Mouse (Mus musculus): Measurements from ENCODE around the gene Actr6. TPM values are rescaled to one million over a fixed set of nuclear protein-coding genes. Genes with fewer than 3 reads are reported as not detected.
"Not testable (repeated sequence)": the region's sequence is repeated elsewhere in the genome, so short reads cannot be mapped to it uniquely, and the experiment has no call there.

Gene Actr6
- polyA plus RNA-seq, 1 experiment from 2014 or later: 55.6 TPM

DNA sequence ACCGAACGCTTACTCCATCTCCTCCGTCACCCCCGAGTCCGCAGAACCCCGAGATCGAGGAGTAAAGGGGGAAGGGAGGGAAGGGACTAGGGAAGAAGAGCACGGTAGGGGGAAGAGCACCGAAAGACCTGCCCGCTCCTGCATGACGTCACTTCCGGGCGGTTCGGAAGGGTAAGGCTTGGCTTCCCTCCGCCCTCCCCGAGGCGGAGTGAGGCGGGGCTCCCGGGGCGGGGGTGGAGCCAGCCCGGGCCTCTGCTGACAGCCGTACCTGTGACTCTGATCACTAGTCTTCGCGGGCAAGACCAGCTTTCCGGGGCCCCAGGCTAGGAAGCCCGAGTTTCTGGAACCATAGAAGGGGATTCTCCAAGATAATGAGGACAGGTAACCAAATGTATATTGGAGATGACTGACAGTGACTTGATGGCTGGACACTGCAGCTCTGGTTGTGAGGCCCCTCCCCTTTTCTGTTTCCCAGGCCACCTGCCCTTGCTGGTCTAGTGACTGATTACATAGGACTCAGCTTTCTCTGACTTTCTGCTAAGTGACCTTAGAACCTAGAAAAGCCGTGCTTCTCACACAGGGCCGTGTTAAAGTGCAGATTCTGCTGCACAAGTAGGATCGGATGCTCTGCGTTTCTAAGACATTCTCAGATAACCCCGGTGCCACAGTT, 45.8 kb downstream of the Actr6 start, which contains the start of gene Scyl2:
Gene Scyl2 (minus strand): TSS at position 147 of the 670 bp plus-strand sequence.
- Histone ChIP-seq H3K4me1 (peaks cover 22% of the 10 kb centered on the region), H3K4me3 (peak within 1 kb of the TSS; percentile 94), H3K36me3 (replicated peaks) (no peaks in the 10 kb centered on the region), H3K27ac (peak within 1 kb of the TSS; percentile 80), H3K27me3 (replicated peaks) (no peaks in the 10 kb centered on the region), H3K9ac (peak within 1 kb of the TSS; percentile 89), H3K4me2 (peak within 1 kb of the TSS; percentile 55), H3K9me3 (no peaks in the 10 kb centered on the region)
- peak; percentile 99 for ATAC-seq (replicated peaks)
- WGBS: 5% methylated on average over 31 of the region's 31 CpGs

DNA sequence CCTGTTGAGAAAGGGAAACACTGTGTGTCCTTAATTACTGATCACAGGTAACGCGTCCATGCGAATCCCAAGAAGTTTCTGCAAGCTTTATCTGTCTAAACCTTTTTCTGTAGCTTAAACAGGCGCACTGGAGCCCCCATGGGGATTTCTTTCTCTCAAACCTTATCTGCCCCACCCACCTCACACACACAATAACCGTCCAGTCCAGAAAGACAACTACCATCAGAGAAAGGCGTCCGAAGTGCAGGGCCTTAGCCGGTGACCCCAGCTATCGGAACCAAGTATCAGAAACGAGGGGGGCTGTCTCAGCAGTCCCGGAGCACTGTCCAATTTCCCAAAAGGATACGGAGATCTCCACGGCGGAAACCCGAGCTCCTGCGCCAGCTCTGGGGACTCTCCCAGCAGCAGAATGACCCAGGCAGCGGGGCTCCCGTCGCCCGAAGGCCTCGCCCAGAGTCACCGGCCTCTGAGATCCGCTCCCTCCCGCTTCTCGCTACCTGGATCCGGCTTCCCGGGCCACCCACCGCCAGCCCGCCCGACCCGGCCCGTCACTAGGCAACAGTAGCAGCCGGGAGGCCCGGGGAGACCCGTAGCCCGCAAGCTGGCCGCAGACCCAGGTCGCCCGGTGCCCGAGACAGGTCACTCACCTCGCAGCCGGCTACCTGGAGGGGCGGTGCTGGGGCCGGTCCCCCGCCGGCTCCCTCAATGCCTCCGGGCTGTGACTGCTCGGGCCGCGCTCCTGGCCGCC, 46.5 kb downstream of the Actr6 start:
- ATAC-seq (replicated peaks): peak; percentile 83
- WGBS: 1% methylated on average over 51 of the region's 51 CpGs
- Histone ChIP-seq H3K4me2 (peak overlapping the region; percentile 55), H3K27me3 (replicated peaks) (no peaks in the 10 kb centered on the region), H3K36me3 (replicated peaks) (no peaks in the 10 kb centered on the region), H3K27ac (peak overlapping the region; percentile 80), H3K9ac (peak overlapping the region; percentile 89), H3K9me3 (no peaks in the 10 kb centered on the region), H3K4me3 (peak overlapping the region; percentile 94), H3K4me1 (peaks cover 22% of the 10 kb centered on the region)

DNA sequence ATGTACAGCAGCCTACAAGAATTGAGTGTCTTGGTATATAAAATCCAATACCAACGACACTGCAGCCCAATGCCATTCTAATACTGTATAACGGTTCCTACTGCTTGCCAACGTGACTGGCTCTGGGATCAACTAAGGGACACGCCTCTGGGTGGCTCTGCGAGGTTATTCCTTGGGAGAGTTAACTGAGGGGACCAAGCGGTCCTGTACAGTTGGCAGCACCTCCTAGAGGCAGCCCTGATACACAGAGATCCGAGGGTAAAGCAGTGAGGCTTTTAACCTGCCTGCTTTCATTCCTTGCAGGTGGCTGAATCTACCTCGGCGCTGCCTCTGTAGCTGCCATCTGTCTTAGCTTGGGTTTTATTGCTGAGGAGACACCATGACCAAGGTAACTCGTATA, 49.1 kb downstream of the Actr6 start:
- Histone ChIP-seq H3K4me3 (no peak overlapping the region), H3K27me3 (replicated peaks) (no peaks in the 10 kb centered on the region), H3K4me1 (peaks cover 22% of the 10 kb centered on the region), H3K36me3 (replicated peaks) (no peaks in the 10 kb centered on the region), H3K27ac (no peak overlapping the region), H3K9ac (no peak overlapping the region), H3K9me3 (no peaks in the 10 kb centered on the region), H3K4me2 (no peak overlapping the region)
- WGBS: 77% methylated on average over 10 of the region's 10 CpGs
- ATAC-seq (replicated peaks): no peak

DNA sequence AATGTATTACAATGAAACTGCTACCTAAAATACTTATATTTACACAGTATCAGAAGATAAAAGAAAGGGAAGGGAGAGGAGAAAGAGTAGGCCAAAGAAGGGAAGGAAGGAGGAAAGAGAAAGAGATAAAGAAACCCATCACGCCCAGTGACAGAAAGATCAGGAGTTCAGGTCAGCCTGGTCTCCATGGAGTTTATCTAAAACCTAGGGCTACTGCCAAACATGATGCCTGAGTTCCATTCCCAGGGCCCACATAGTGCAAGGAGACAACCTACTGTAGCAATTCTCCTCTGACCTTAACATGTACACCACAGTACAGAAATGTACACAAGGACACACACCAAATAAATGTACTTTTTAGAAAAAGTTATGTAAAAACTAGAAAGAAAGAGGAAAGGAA, 49.9 kb downstream of the Actr6 start:
- Histone ChIP-seq H3K9ac (no peak overlapping the region), H3K4me3 (no peak overlapping the region), H3K4me1 (peaks cover 21% of the 10 kb centered on the region), H3K36me3 (replicated peaks) (no peaks in the 10 kb centered on the region), H3K4me2 (no peak overlapping the region), H3K27ac (no peak overlapping the region), H3K27me3 (replicated peaks) (no peaks in the 10 kb centered on the region), H3K9me3 (no peaks in the 10 kb centered on the region)
- no peak for ATAC-seq (replicated peaks)
- 93% methylated on average over 1 of the region's 1 CpGs for WGBS

DNA sequence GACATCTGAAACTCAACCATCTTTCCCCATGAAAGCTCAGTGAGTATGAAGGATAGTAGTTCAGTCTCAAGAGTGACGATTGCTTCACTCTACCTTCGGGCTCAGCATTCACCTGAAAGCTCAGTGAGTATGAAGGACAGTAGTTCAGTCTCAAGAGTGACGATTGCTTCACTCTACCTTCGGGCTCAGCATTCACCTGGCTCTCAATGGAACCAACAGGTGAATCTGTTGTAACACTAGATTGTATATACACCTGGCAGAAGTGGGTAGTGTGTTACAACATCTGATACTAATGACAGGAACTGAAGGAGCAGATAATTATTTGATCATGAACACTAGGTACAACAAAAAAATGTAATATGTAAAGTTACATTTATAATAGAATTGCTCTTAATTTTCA, 50.4 kb downstream of the Actr6 start:
- Histone ChIP-seq H3K4me3 (no peak overlapping the region), H3K27me3 (replicated peaks) (no peaks in the 10 kb centered on the region), H3K27ac (no peak overlapping the region), H3K9me3 (no peaks in the 10 kb centered on the region), H3K9ac (no peak overlapping the region), H3K4me2 (no peak overlapping the region), H3K36me3 (replicated peaks) (no peaks in the 10 kb centered on the region), H3K4me1 (peaks cover 17% of the 10 kb centered on the region)
- ATAC-seq (replicated peaks): no peak
- WGBS: 94% methylated on average over 4 of the region's 4 CpGs

DNA sequence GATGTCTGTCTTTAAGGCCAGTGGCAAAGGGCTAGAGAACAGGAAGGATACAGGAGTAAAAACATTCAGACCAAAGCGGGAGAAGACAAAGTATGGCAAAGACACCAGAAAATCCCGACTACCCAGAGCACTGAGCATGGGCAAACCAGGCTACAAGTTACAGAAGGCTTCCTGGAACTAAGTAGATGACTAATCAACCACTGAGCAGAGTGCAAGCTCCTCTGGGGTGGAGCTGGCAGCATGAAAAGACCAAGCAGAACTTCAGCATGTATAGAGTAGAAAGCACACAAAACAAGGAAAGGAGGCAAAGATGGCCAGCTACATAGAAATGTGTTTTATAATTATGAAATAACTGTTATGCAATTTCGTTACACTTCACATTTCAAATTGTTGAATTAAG, 51.6 kb downstream of the Actr6 start:
- no peak overlapping the region for H3K27ac ChIP-seq
- H3K36me3 ChIP-seq (replicated peaks): no peaks in the 10 kb centered on the region
- H3K4me1 ChIP-seq: peaks cover 14% of the 10 kb centered on the region
- H3K4me2 ChIP-seq: no peak overlapping the region
- 92% methylated on average over 3 of the region's 3 CpGs for WGBS
- ATAC-seq (replicated peaks): no peak
- H3K4me3 ChIP-seq: no peak overlapping the region
- H3K27me3 ChIP-seq (replicated peaks): no peaks in the 10 kb centered on the region
- no peak overlapping the region for H3K9ac ChIP-seq
- no peaks in the 10 kb centered on the region for H3K9me3 ChIP-seq

DNA sequence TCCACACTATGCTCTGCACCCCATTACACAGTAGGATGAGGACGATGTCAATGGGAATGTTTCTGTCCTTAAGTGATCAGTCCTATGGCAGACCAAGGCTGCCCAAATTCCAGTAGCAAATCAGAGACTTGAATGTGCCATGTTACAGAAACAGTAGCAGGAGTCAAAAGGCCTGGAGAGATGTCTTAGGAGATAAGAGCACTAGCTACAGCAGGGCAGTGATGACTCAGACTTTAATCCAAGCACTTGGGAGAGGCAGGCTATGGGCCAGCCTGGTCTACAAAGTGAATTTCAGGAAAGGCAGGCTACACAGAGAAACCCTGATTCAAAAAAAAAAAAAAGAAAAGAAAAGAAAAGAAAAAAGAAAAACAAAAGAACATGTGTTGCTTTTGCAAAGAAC, 52.6 kb downstream of the Actr6 start:
- no peak overlapping the region for H3K4me3 ChIP-seq
- H3K27me3 ChIP-seq (replicated peaks): no peaks in the 10 kb centered on the region
- H3K4me1 ChIP-seq: peaks cover 6% of the 10 kb centered on the region
- no peak for ATAC-seq (replicated peaks)
- WGBS: 93% methylated on average over 1 of the region's 1 CpGs
- no peaks in the 10 kb centered on the region for H3K9me3 ChIP-seq
- no peaks in the 10 kb centered on the region for H3K36me3 ChIP-seq (replicated peaks)
- no peak overlapping the region for H3K9ac ChIP-seq
- H3K27ac ChIP-seq: no peak overlapping the region
- no peak overlapping the region for H3K4me2 ChIP-seq

DNA sequence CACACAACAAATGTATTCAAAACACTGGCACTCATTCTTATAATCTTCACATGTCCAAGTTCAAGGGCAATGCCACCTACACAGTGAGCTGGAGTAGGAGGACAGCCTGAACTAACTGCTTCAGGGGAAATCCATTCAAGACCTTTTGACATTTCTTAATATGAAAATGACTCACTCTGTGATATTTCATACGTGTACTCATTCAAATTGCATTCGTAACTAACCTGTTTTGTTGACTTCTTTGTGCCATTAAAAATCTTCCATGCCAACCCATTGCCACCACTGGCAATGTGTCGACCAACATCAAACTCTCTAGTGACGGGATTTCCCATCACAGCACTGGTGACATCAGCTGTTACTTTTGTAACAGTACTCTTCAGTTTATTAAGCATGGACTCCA, 54.0 kb downstream of the Actr6 start:
- H3K4me1 ChIP-seq: no peaks in the 10 kb centered on the region
- no peaks in the 10 kb centered on the region for H3K36me3 ChIP-seq (replicated peaks)
- no peaks in the 10 kb centered on the region for H3K27me3 ChIP-seq (replicated peaks)
- WGBS: 95% methylated on average over 4 of the region's 4 CpGs
- H3K4me3 ChIP-seq: no peak overlapping the region
- H3K9me3 ChIP-seq: no peaks in the 10 kb centered on the region
- no peak overlapping the region for H3K27ac ChIP-seq
- H3K4me2 ChIP-seq: no peak overlapping the region
- no peak overlapping the region for H3K9ac ChIP-seq
- no peak for ATAC-seq (replicated peaks)

DNA sequence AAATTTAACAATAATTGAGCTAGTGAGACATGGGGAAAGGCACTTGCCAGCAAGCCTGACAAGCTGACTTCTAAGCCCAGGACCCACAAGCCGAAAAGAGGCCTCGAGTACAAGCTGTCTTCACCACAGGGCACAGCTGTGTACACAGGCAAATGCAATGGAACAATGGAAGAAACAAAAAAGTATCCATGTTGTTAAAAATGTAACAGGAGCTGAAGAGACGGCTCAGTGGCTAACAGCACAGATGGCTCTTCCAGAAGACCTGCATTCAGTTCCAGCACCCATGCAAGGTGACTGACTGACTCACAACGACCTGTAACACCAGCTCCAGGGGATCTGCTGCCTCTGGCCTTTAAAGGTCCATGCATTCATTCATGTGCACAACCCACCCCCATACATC, 55.5 kb downstream of the Actr6 start:
- H3K4me2 ChIP-seq: no peak overlapping the region
- H3K36me3 ChIP-seq (replicated peaks): no peaks in the 10 kb centered on the region
- no peak for ATAC-seq (replicated peaks)
- no peaks in the 10 kb centered on the region for H3K9me3 ChIP-seq
- H3K4me1 ChIP-seq: no peaks in the 10 kb centered on the region
- H3K27me3 ChIP-seq (replicated peaks): no peaks in the 10 kb centered on the region
- no peak overlapping the region for H3K27ac ChIP-seq
- WGBS: 54% methylated on average over 4 of the region's 4 CpGs
- H3K4me3 ChIP-seq: no peak overlapping the region
- no peak overlapping the region for H3K9ac ChIP-seq

DNA sequence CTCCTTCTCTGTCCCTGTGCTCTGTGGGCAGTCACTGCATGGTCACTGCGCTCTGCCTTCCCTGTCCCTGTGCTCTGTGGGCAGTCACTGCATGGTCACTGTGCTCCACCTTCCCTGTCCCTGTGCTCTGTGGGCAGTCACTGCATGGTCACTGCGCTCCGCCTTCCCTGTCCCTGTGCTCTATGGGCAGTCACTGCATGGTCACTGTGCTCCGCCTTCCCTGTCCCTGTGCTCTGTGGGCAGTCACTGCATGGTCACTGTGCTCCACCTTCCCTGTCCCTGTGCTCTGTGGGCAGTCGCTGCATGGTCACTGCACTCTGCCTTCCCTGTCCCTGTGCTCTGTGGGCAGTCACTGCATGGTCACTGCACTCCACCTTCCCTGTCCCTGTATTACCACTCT, 61.7 kb downstream of the Actr6 start:
- WGBS: 95% methylated on average over 5 of the region's 5 CpGs
- H3K27me3 ChIP-seq (replicated peaks); H3K9me3 ChIP-seq; ATAC-seq (replicated peaks); H3K4me2 ChIP-seq; H3K36me3 ChIP-seq (replicated peaks); H3K9ac ChIP-seq; H3K4me3 ChIP-seq; H3K27ac ChIP-seq; H3K4me1 ChIP-seq: not testable (repeated sequence)

DNA sequence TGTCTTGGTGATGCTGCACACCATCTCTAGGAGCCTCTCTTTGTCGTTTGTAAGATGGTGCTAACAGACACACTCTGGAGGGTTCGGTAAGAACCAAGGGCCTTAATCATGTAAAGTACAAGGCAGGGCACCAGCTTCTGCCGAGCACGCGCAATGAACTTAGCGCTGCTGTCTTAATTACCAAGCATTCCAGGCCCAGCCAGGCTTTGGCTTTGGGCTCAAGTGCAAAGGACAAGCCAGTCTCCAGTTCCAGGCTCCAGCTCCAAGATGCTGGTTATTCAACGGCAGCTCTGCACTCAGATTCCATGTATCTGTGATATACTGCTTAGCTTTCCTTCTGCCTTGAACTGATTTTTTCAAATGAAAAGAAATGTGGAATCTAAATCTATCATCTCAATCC, 64.5 kb downstream of the Actr6 start:
- 82% methylated on average over 7 of the region's 7 CpGs for WGBS
- Histone ChIP-seq H3K9me3 (no peaks in the 10 kb centered on the region), H3K4me2 (no peak overlapping the region), H3K27me3 (replicated peaks) (no peaks in the 10 kb centered on the region), H3K9ac (no peak overlapping the region), H3K4me3 (no peak overlapping the region), H3K36me3 (replicated peaks) (no peaks in the 10 kb centered on the region), H3K4me1 (no peaks in the 10 kb centered on the region), H3K27ac (no peak overlapping the region)
- no peak for ATAC-seq (replicated peaks)

DNA sequence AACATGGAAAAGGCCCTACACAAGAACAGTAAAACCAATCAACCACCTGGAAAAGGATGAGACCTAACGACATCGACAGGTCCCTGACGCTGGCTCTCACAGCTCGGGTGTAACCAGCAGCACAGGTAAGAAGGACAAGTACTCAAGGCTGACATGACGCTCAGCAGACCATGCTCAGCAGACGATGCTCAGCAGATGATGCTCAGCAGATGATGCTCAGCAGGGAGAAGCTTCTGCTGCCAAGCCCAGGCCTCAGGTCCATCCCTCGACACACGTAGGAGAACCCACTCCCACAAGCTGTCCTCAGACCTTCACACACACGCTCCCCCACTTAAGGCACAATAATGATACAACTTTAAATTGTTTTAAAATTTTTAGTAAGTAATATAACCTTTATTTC, 66.4 kb downstream of the Actr6 start:
- no peaks in the 10 kb centered on the region for H3K27me3 ChIP-seq (replicated peaks)
- H3K36me3 ChIP-seq (replicated peaks): no peaks in the 10 kb centered on the region
- no peaks in the 10 kb centered on the region for H3K4me1 ChIP-seq
- H3K27ac ChIP-seq: no peak overlapping the region
- ATAC-seq (replicated peaks): no peak
- H3K4me3 ChIP-seq: no peak overlapping the region
- no peak overlapping the region for H3K9ac ChIP-seq
- H3K4me2 ChIP-seq: no peak overlapping the region
- 92% methylated on average over 9 of the region's 9 CpGs for WGBS
- H3K9me3 ChIP-seq: no peaks in the 10 kb centered on the region
